Mouse (Mus musculus) hindbrain, embryonic 12.5 days (tissue): Measurements from ENCODE around the gene Oser1. TPM values are rescaled to one million over a fixed set of nuclear protein-coding genes. Genes with fewer than 3 reads are reported as not detected.
A peak's percentile ranks its signal among the peaks of the same experiment; 100 is the strongest.

Experiments used
- ATAC-seq: fragments of 200-750 bp; cut with Nextera tagmentation; 2 replicates; pipeline ENCODE4 v1.8.0; 2017; ENCODE audit warnings: moderate TSS enrichment; ENCODE audit not compliant: low FRiP score
- H3K27ac ChIP-seq: fragments of 300-500 bp; sonication (generic); 2 replicates; pipeline ENCODE4 v1.5.1; 2016; ENCODE audit warnings: mild to moderate bottlenecking
- H3K27me3 ChIP-seq: fragments of 300-500 bp; sonication (generic); 2 replicates; pipeline ENCODE4 v1.6.1; 2016; ENCODE audit warnings: mild to moderate bottlenecking
- H3K36me3 ChIP-seq: fragments of 300-500 bp; sonication (generic); 2 replicates; pipeline ENCODE4 v1.6.1; 2016; ENCODE audit warnings: mild to moderate bottlenecking
- H3K4me1 ChIP-seq: fragments of 300-500 bp; sonication (generic); 2 replicates; pipeline ENCODE4 v1.6.1; 2016
- H3K4me2 ChIP-seq: fragments of 300-500 bp; sonication (generic); replicated peaks from 2 replicates; pipeline ENCODE4 v1.6.1; 2016; ENCODE audit warnings: mild to moderate bottlenecking
- H3K4me3 ChIP-seq: fragments of 300-500 bp; sonication (generic); 2 replicates; pipeline ENCODE4 v1.5.1; 2016; ENCODE audit warnings: mild to moderate bottlenecking
- H3K9ac ChIP-seq: fragments of 300-500 bp; sonication (generic); 2 replicates; pipeline ENCODE4 v1.6.1; 2016; ENCODE audit warnings: mild to moderate bottlenecking, moderate library complexity
- H3K9me3 ChIP-seq: fragments of 300-500 bp; sonication (generic); replicated peaks from 2 replicates; pipeline ENCODE4 v1.6.1; 2016; ENCODE audit warnings: mild to moderate bottlenecking
- WGBS: fragments of 180-500 bp; shearing (Covaris S2); methylation state at CpG from one replicate; pipeline ENCODE4 v1.1.7; 2016; 5-methylcytosine and 5-hydroxymethylcytosine counted together
- polyA plus RNA-seq: library from polyadenylated mRNA; unstranded; fragments of >200 nt; fragmentation: Nextera tagmentation; extraction: Ambion mirVana; gene quantifications from 2 replicates; pipeline ENCODE4 v1.2.1, GENCODE M21; 2016

Gene Oser1
- polyA plus RNA-seq, 1 experiment from 2014 or later: 67.9 TPM

DNA sequence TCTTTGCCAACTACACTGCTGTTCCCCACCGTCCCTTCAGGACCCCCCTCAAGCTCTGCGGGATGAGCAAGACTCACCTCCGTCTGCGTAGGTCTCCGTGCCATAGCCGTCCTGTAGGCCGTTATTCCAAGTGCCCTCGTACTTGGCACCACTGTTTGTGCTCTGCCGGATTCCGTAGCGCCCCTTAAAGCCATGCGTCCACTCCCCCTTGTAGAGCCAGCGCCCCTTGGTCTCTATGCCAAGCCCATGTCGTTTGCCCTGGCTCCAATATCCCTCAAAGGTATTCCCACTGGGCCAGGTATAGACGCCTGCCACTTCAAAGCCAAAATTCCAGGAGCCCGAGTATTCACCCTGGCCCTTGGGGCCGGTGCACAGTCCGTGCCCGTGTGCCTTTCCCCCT lies 27.4 kb downstream of the Oser1 start:
- Histone ChIP-seq H3K9ac (no peak overlapping the region), H3K9me3 (no peaks in the 10 kb centered on the region), H3K4me3 (no peak overlapping the region), H3K27me3 (0 out of 2 replicates have a peak, but pooled peaks cover 3% of the 10 kb centered on the region), H3K36me3 (no peaks in the 10 kb centered on the region), H3K4me1 (peaks cover 8% of the 10 kb centered on the region), H3K27ac (no peak overlapping the region), H3K4me2 (no peak overlapping the region)
- WGBS: 87% methylated on average over 19 of the region's 19 CpGs
- ATAC-seq: no peak

DNA sequence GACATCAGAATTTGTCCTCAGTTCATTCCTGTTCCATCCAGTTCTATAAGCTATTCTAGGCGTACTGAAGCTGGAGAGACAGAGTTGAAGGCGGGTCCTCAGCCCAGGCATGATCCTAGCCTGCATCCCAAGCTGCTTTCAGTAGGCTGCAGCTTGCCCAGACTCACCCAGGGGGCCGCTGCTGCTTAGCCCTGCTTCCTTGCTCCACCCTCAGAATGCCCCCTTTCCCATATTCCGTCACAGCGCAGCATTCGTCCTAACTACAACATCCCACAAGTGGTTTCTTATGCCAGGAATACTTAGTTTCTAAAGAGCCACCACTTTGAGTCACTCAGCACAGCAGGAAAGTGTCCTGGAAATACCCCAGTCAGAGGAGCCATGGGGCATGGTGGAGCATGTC lies 29.5 kb downstream of the Oser1 start:
- Histone ChIP-seq H3K9ac (no peak overlapping the region), H3K27ac (no peak overlapping the region), H3K9me3 (no peaks in the 10 kb centered on the region), H3K4me1 (peaks cover 8% of the 10 kb centered on the region), H3K27me3 (0 out of 2 replicates have a peak, but pooled peaks cover 3% of the 10 kb centered on the region), H3K36me3 (no peaks in the 10 kb centered on the region), H3K4me3 (no peak overlapping the region), H3K4me2 (no peak overlapping the region)
- WGBS: 75% methylated on average over 6 of the region's 6 CpGs
- no peak for ATAC-seq

DNA sequence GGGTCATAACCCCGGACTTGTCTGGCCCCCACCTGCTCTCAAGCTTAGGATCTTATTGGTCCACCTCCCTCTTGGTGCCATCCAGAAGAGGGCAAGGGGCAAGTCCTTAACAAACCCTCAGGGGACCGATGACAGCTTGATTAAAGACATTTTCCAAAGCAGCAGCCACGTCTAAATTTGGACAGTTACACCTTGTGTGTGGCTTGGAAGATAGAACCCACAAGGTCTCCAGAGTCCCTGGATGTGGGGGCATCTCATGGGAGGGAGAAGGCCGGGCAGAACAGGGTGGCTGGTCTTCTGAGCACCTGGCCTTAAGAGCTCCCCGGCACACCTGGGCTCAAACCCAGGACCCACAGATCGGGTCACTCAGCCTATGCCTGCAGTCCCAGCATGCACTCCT lies 30.5 kb downstream of the Oser1 start:
- WGBS: 65% methylated on average over 6 of the region's 6 CpGs
- Histone ChIP-seq H3K36me3 (no peaks in the 10 kb centered on the region), H3K4me1 (peaks cover 8% of the 10 kb centered on the region), H3K4me3 (no peak overlapping the region), H3K9ac (no peak overlapping the region), H3K27me3 (0 out of 2 replicates have a peak, but pooled peaks cover 3% of the 10 kb centered on the region), H3K4me2 (no peak overlapping the region), H3K27ac (no peak overlapping the region), H3K9me3 (no peaks in the 10 kb centered on the region)
- ATAC-seq: no peak

- no peak overlapping the region for H3K4me2 ChIP-seq
- no peaks in the 10 kb centered on the region for H3K36me3 ChIP-seq
- WGBS: 85% methylated on average over 10 of the region's 10 CpGs
- no peak overlapping the region for H3K4me3 ChIP-seq
- H3K9me3 ChIP-seq: no peaks in the 10 kb centered on the region
- H3K4me1 ChIP-seq: peaks cover 8% of the 10 kb centered on the region
- no peak overlapping the region for H3K27ac ChIP-seq
- no peak overlapping the region for H3K9ac ChIP-seq
- H3K27me3 ChIP-seq: no peaks in the 10 kb centered on the region
- ATAC-seq: no peak
Measured at GRCm38 (mm10) chr2:163393241-163393640, 31.3 kb downstream of the Oser1 start.

DNA sequence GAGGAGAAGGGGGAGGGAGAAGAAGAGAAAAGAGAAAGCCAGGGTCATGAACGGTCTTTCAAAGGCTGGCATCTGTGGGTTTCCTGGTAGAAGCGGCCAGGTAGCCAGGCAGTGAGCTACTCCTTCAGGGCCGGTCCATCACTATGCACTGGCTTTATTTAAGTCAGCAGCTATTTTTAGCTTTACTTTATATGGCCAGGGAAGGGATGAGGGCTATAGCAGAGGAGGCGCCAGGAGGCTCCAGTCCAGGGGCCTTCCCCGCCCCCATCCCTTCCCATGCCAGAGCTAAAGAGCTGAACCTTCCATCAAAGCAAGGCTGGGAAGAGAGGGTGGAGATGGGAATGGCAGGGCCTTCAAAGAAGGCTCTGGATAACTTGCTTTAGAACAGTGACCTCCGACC lies 32.1 kb downstream of the Oser1 start:
- no peaks in the 10 kb centered on the region for H3K36me3 ChIP-seq
- H3K4me3 ChIP-seq: no peak overlapping the region
- peaks cover under 1% of the 10 kb centered on the region; the same call in 1 of the 2 replicates for H3K4me1 ChIP-seq
- no peaks in the 10 kb centered on the region for H3K9me3 ChIP-seq
- no peaks in the 10 kb centered on the region for H3K27me3 ChIP-seq
- H3K9ac ChIP-seq: no peak overlapping the region
- no peak overlapping the region for H3K27ac ChIP-seq
- ATAC-seq: no peak
- 77% methylated on average over 6 of the region's 6 CpGs for WGBS
- no peak overlapping the region for H3K4me2 ChIP-seq

GRCm38 (mm10) chr2:163386423-163387190 lies 37.9 kb downstream of the Oser1 start:
- no peak for ATAC-seq
- H3K27ac ChIP-seq: no peak overlapping the region
- H3K27me3 ChIP-seq: no peaks in the 10 kb centered on the region

GRCm38 (mm10) chr2:163385126-163385525 lies 39.4 kb downstream of the Oser1 start:
- no peaks in the 10 kb centered on the region for H3K36me3 ChIP-seq
- no peak for ATAC-seq
- H3K9ac ChIP-seq: no peak overlapping the region
- H3K4me1 ChIP-seq: no peaks in the 10 kb centered on the region
- no peak overlapping the region for H3K4me3 ChIP-seq
- 85% methylated on average over 6 of the region's 6 CpGs for WGBS
- no peaks in the 10 kb centered on the region for H3K9me3 ChIP-seq
- H3K27me3 ChIP-seq: no peaks in the 10 kb centered on the region
- H3K4me2 ChIP-seq: no peak overlapping the region
- H3K27ac ChIP-seq: no peak overlapping the region

More at GRCm38 (mm10) chr2:163386423-163387190, 37.9 kb downstream of the Oser1 start:
- H3K9me3 ChIP-seq: no peaks in the 10 kb centered on the region
- H3K9ac ChIP-seq: no peak overlapping the region
- no peaks in the 10 kb centered on the region for H3K4me1 ChIP-seq
- WGBS: 76% methylated on average over 15 of the region's 15 CpGs
- no peaks in the 10 kb centered on the region for H3K36me3 ChIP-seq
- no peak overlapping the region for H3K4me2 ChIP-seq
- no peak overlapping the region for H3K4me3 ChIP-seq

DNA sequence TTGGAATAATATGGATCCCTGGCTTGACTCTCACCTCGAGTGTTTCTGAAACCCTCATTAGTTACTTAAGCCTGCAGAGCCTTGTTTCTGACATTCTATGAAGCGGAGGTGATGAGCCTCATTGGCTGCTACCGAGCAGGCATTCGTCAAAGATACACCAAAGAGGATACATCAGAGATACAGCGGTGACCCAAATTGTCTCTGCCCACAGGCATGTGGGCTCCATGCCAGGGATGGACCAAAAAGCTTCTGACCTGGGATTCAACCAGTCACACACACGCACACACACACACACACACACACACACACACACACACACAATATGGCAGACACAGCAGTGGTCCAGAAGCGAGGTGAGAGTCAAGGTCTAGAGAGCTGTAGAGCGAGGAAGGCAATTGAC lies 43.3 kb downstream of the Oser1 start:
- H3K36me3 ChIP-seq: no peaks in the 10 kb centered on the region
- 89% methylated on average over 8 of the region's 8 CpGs for WGBS

DNA sequence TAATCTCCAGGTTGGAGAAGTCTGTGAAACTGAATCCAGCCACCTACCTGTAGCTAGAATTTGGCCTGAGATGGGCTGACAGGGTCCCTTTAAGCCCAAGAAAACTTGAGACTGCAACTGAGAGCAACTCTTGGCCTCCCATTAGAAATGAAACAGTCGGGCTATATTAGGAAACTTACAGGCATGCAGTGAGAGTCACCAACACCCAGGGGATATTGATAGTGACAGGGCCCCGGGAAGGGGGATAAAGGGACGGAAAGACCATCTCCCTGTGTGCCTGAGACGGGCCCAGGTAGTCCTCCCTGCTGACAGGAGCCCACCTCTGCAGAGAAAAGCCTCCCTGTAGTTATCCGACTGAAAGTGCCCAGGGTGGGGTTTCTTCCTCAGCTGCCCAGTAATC lies 45.1 kb downstream of the Oser1 start:
- no peak overlapping the region for H3K4me2 ChIP-seq
- WGBS: 74% methylated on average over 5 of the region's 5 CpGs

More for the DNA sequence above, 43.3 kb downstream of the Oser1 start:
- peaks cover 16% of the 10 kb centered on the region for H3K27me3 ChIP-seq
- no peaks in the 10 kb centered on the region for H3K4me1 ChIP-seq
- ATAC-seq: no peak
- no peaks in the 10 kb centered on the region for H3K9me3 ChIP-seq
- no peak overlapping the region for H3K4me3 ChIP-seq
- no peak overlapping the region for H3K9ac ChIP-seq
- no peak overlapping the region for H3K4me2 ChIP-seq
- H3K27ac ChIP-seq: no peak overlapping the region

GRCm38 (mm10) chr2:163376082-163376481 lies 48.4 kb downstream of the Oser1 start:
- peak overlapping the region; percentile 22; the same call in 1 of the 2 replicates for H3K4me2 ChIP-seq
- no peak overlapping the region for H3K4me3 ChIP-seq

More for the DNA sequence above, 45.1 kb downstream of the Oser1 start:
- Histone ChIP-seq H3K4me3 (no peak overlapping the region), H3K36me3 (no peaks in the 10 kb centered on the region), H3K9ac (no peak overlapping the region), H3K9me3 (0 out of 2 replicates have a peak, but pooled peaks cover 2% of the 10 kb centered on the region), H3K4me1 (0 out of 2 replicates have a peak, but pooled peaks cover 3% of the 10 kb centered on the region), H3K27me3 (peaks cover 35% of the 10 kb centered on the region), H3K27ac (no peak overlapping the region)
- no peak for ATAC-seq

GRCm38 (mm10) chr2:163375468-163375867 lies 49.0 kb downstream of the Oser1 start:
- H3K9ac ChIP-seq: no peak overlapping the region
- ATAC-seq: no peak
- 0 out of 2 replicates have a peak, but pooled peaks cover 3% of the 10 kb centered on the region for H3K4me1 ChIP-seq
- peak overlapping the region; percentile 22; the same call in 1 of the 2 replicates for H3K4me2 ChIP-seq
- WGBS: 38% methylated on average over 35 of the region's 35 CpGs
- H3K27ac ChIP-seq: no peak overlapping the region
- 0 out of 2 replicates have a peak, but pooled peaks cover 2% of the 10 kb centered on the region for H3K9me3 ChIP-seq
- H3K36me3 ChIP-seq: no peaks in the 10 kb centered on the region
- H3K27me3 ChIP-seq: peaks cover 46% of the 10 kb centered on the region
- no peak overlapping the region; the same call in 1 of the 2 replicates for H3K4me3 ChIP-seq

More at GRCm38 (mm10) chr2:163376082-163376481, 48.4 kb downstream of the Oser1 start:
- H3K9me3 ChIP-seq: 0 out of 2 replicates have a peak, but pooled peaks cover 2% of the 10 kb centered on the region
- H3K27me3 ChIP-seq: peaks cover 46% of the 10 kb centered on the region
- no peak overlapping the region for H3K9ac ChIP-seq
- ATAC-seq: no peak
- WGBS: 38% methylated on average over 33 of the region's 33 CpGs
- 0 out of 2 replicates have a peak, but pooled peaks cover 3% of the 10 kb centered on the region for H3K4me1 ChIP-seq
- no peaks in the 10 kb centered on the region for H3K36me3 ChIP-seq
- no peak overlapping the region for H3K27ac ChIP-seq

DNA sequence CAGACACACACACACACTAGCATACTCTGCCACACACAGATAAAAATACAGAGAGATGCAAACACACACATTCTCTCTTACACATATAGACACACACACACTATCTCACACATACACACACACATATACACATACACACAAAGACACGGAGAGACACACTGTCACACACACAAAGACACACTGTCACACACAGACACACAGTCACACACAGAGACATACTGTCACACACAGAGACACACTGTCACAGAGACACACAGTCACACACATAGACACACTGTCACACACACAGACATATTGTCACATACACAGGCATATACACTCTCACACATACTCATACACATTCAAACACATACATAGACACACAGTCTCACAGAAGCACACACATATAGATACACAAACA lies 51.9 kb downstream of the Oser1 start:
- Histone ChIP-seq H3K9me3 (0 out of 2 replicates have a peak, but pooled peaks cover 2% of the 10 kb centered on the region), H3K4me3 (no peak overlapping the region), H3K27ac (no peak overlapping the region), H3K36me3 (no peaks in the 10 kb centered on the region), H3K9ac (no peak overlapping the region), H3K27me3 (peaks cover 44% of the 10 kb centered on the region), H3K4me2 (no peak overlapping the region), H3K4me1 (0 out of 2 replicates have a peak, but pooled peaks cover 3% of the 10 kb centered on the region)
- ATAC-seq: no peak
- 83% methylated on average over 1 of the region's 1 CpGs for WGBS
